Mouse (Mus musculus) G1E-ER4 (cell line): ENCODE data around the gene Nemp1. TPM values are rescaled to one million over a fixed set of nuclear protein-coding genes. Genes with fewer than 3 reads are reported as not detected.

Experiments
- GATA1 ChIP-seq: IDR thresholded peaks from one replicate; pipeline ENCODE4 v1.8.0; 2012; ENCODE audit warnings: low read length, inconsistent platforms
- polyA plus RNA-seq: library from polyadenylated mRNA; stranded (reverse); fragments of >175 nt; gene quantifications from 2 replicates; pipeline ENCODE4 v1.2.3, GENCODE M21; 2012

The Nemp1 gene
- polyA plus RNA-seq, 1 experiment = 8.0 TPM

DNA sequence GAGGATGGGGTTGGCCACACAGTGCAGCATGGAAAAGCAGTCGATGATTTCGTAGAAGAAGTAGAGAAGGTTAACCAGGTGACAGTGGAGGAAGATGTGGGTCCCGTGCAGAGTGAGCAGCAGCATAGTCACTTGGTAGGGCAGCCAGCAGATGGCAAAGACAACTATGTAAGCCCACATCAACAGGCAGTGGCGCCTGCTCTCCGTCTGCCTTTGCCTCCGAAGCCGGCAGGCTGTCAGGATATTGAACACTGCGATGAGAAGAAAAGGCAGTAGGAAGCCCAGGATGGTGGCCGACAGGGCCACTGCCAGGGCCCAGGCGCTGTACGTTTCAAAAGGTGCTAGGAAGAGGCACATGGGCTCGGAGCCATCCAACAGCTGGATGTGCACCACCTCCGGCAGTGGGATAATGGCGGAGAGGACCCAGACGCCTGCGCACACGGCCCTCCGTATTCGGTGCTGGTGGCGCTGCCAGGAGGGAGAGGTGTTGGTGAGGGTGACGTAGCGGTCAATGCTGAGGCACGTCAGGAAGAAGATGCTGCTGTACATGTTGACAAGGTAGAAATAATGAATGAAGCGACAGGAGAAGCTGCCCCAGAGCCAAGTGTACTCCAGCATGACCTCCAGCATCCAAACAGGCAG is 83.6 kb downstream of the Nemp1 start:
- no peak for TF ChIP-seq GATA1

Other genes starting within 250 kb of the Nemp1 start
- 0.10 and 0.22 TPM in 2 replicates for gene Stac3, start 165.2 kb upstream of the Nemp1 start, polyA plus RNA-seq
- gene Ndufa4l2, start 151.9 kb upstream of the Nemp1 start, polyA plus RNA-seq = 530 and 621 TPM in 2 replicates
- gene Shmt2, start 144.5 kb upstream of the Nemp1 start, polyA plus RNA-seq = 613 and 703 TPM in 2 replicates
- gene Nxph4, start 132.3 kb upstream of the Nemp1 start, polyA plus RNA-seq = 0.25 and 0.33 TPM in 2 replicates
- 0.06 and 0.12 TPM in 2 replicates for gene Lrp1, start 45.8 kb upstream of the Nemp1 start, polyA plus RNA-seq
- 30.3 and 51.0 TPM in 2 replicates for gene Stat6, start 23.9 kb upstream of the Nemp1 start, polyA plus RNA-seq
- gene Nab2, start 1.7 kb downstream of the Nemp1 start, polyA plus RNA-seq = 68.1 and 76.8 TPM in 2 replicates
- gene Myo1a, start 38.3 kb downstream of the Nemp1 start, polyA plus RNA-seq = 0.05 TPM in 1 of 2 replicates, not detected in the other
- not detected in 2 replicates for gene Tac2, start 57.6 kb downstream of the Nemp1 start, polyA plus RNA-seq
- gene Zbtb39, start 72.6 kb downstream of the Nemp1 start, polyA plus RNA-seq = 3.1 and 3.4 TPM in 2 replicates
- gene Gpr182, start 84.8 kb downstream of the Nemp1 start, polyA plus RNA-seq = not detected in 2 replicates
- gene Rdh1, start 92.8 kb downstream of the Nemp1 start, polyA plus RNA-seq = not detected in 2 replicates
- not detected in 2 replicates for gene Rdh16f1, start 92.9 kb downstream of the Nemp1 start, polyA plus RNA-seq
- not detected in 2 replicates for gene Rdh9, start 109.5 kb downstream of the Nemp1 start, polyA plus RNA-seq
- gene Rdh16, start 134.3 kb downstream of the Nemp1 start, polyA plus RNA-seq = not detected in 2 replicates
- not detected in 2 replicates for gene Rdh19, start 183.0 kb downstream of the Nemp1 start, polyA plus RNA-seq
- not detected in 2 replicates for gene Rdh16f2, start 199.6 kb downstream of the Nemp1 start, polyA plus RNA-seq
- gene Rdh7, start 221.9 kb downstream of the Nemp1 start, polyA plus RNA-seq = not detected in 2 replicates
- not detected in 2 replicates for gene Sdr9c7, start 231.6 kb downstream of the Nemp1 start, polyA plus RNA-seq